Mouse (Mus musculus): ENCODE measurements around the gene Zyx.

The Zyx gene

GRCm38 (mm10) chr6:42349426-42350020 is at the start of gene Zyx:
Gene Zyx, plus strand, starts transcription at chr6:42349630.
- peak; percentile 77 for DNase-seq (ENCODE audit: low spot score)

GRCm38 (mm10) chr6:42309816-42310378 is 39.5 kb upstream of the Zyx start:
- DNase-seq (ENCODE audit: low spot score) = no peak

GRCm38 (mm10) chr6:42310427-42311053 is 38.9 kb upstream of the Zyx start:
- no peak for DNase-seq (ENCODE audit: low spot score)

GRCm38 (mm10) chr6:42318293-42318692 is 31.1 kb upstream of the Zyx start:
- no peak for DNase-seq (ENCODE audit: low spot score)

- no peak for DNase-seq (ENCODE audit: low spot score)
These were observed 25.9 kb upstream of the Zyx start for GRCm38 (mm10) chr6:42323371-42324066.

GRCm38 (mm10) chr6:42324067-42324481 is 25.4 kb upstream of the Zyx start:
- no peak for DNase-seq (ENCODE audit: low spot score)

GRCm38 (mm10) chr6:42324482-42325267 is 24.8 kb upstream of the Zyx start, which contains the start of gene Fam131b:
Gene Fam131b, minus strand, starts transcription at chr6:42324643.
- DNase-seq (ENCODE audit: low spot score) = no peak

GRCm38 (mm10) chr6:42325268-42325609 is 24.2 kb upstream of the Zyx start:
- DNase-seq (ENCODE audit: low spot score) = peak; percentile 36

- DNase-seq (ENCODE audit: low spot score) = no peak
These were observed 22.9 kb upstream of the Zyx start for GRCm38 (mm10) chr6:42326509-42326908.

- DNase-seq (ENCODE audit: low spot score) = no peak
These were observed 20.7 kb upstream of the Zyx start for GRCm38 (mm10) chr6:42328757-42329156.

- DNase-seq (ENCODE audit: low spot score) = no peak
These were observed 19.2 kb upstream of the Zyx start for GRCm38 (mm10) chr6:42330216-42330615.

GRCm38 (mm10) chr6:42330946-42331345 is 18.5 kb upstream of the Zyx start:
- no peak for DNase-seq (ENCODE audit: low spot score)

GRCm38 (mm10) chr6:42339189-42339588 is 10.2 kb upstream of the Zyx start:
- DNase-seq (ENCODE audit: low spot score) = no peak

- no peak for DNase-seq (ENCODE audit: low spot score)
These were observed 9.4 kb upstream of the Zyx start for GRCm38 (mm10) chr6:42339981-42340380.

GRCm38 (mm10) chr6:42342171-42342570 is 7.3 kb upstream of the Zyx start:
- DNase-seq (ENCODE audit: low spot score) = no peak

- no peak for DNase-seq (ENCODE audit: low spot score)
These were observed 5.9 kb upstream of the Zyx start for GRCm38 (mm10) chr6:42343361-42344120.

- no peak for DNase-seq (ENCODE audit: low spot score)
These were observed 5.2 kb upstream of the Zyx start for GRCm38 (mm10) chr6:42344255-42344654.

GRCm38 (mm10) chr6:42348281-42349005 is 987 bp upstream of the Zyx start:
- no peak for DNase-seq (ENCODE audit: low spot score)

- DNase-seq (ENCODE audit: low spot score) = no peak
These were observed 414 bp upstream of the Zyx start for GRCm38 (mm10) chr6:42349006-42349425.

- DNase-seq (ENCODE audit: low spot score) = no peak
These were observed 864 bp downstream of the Zyx start for GRCm38 (mm10) chr6:42350021-42350967.
